ENCODE assay signal across 11 mouse cellular contexts in the genomic region with DNA sequence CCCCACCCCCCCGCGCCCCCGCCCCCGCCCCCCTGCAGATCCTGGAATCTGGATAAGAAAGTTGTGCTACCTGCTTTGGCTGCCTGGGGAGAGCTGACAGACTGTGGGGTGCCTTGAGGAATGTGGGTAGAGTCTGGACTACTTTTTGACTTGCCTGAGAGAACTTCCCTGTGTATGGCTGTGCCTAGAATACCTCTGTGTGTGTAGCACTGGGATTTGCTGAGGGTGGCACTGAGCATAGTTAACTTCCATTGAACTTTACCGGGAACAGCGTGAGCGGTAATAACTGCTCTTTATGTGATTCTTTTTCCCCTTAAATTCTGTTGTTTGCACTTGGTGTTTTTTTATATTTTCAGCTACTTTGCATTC.
DNase-seq lines count a peak whose midpoint lies in the region; ATAC-seq and TF ChIP-seq lines count a peak whose summit lies in the region.
"Had no signal": no experiment of that assay in that cellular context is flagged by ENCODE, and none has a peak within 500 bp of the region (broad histone marks: within the 10 kb centered on the region; RNA-seq: fewer than 3 reads in every experiment).

No protein-coding gene starts in this region.

- 20% methylated on average over 7 of the region's 7 CpGs for WGBS in forebrain, postnatal 0 days
- whole genome bisulfite sequencing in forebrain, embryonic 16.5 days, result 32% methylated on average over 5 of the region's 7 CpGs
- 27% methylated on average over 7 of the region's 7 CpGs for WGBS in kidney, postnatal 0 days
- WGBS in hindbrain, embryonic 16.5 days, result 42% methylated on average over 3 of the region's 7 CpGs
- 20% methylated on average over 7 of the region's 7 CpGs for WGBS in midbrain, embryonic 13.5 days

- no peak overlapping the region for H3K4me2 ChIP-seq in forebrain, postnatal 0 days (ENCODE audit: low read depth)
- no peak overlapping the region for H3K4me2 ChIP-seq in forebrain, embryonic 16.5 days (ENCODE audit: low read length)
- peak overlapping the region; percentile 42 for H3K4me2 ChIP-seq in kidney, postnatal 0 days (ENCODE audit: low read length)
- H3K4me2 ChIP-seq in hindbrain, embryonic 16.5 days (ENCODE audit: low read length), result 0 out of 2 replicates have a peak overlapping the region, but pooled peaks have one; percentile 21
- H3K4me2 ChIP-seq in midbrain, embryonic 13.5 days (replicated peaks), result no peak overlapping the region

- intact Hi-C loops in left cerebral cortex, postnatal 4 days (cut with DNase I), result no loop called here

- no peak overlapping the region for H3K4me3 ChIP-seq in forebrain, postnatal 0 days (ENCODE audit: low read depth, low read length)
- no peak overlapping the region for H3K4me3 ChIP-seq in forebrain, embryonic 16.5 days (replicated peaks; ENCODE audit: low read length)
- no peak overlapping the region for H3K4me3 ChIP-seq in kidney, postnatal 0 days (replicated peaks; ENCODE audit: low read depth, low read length)
- H3K4me3 ChIP-seq in hindbrain, embryonic 16.5 days (ENCODE audit: low read length), result no peak overlapping the region
- H3K4me3 ChIP-seq in midbrain, embryonic 13.5 days (replicated peaks), result no peak overlapping the region
- H3K4me3 ChIP-seq: gastrocnemius, adult 2 months had no signal

- peak; percentile 36; the same call in 1 of the 2 replicates for ATAC-seq in forebrain, postnatal 0 days
- ATAC-seq in forebrain, embryonic 16.5 days, result no peak
- peak; percentile 69; the same call in 1 of the 2 replicates for ATAC-seq in kidney, postnatal 0 days (replicated peaks; ENCODE audit: low FRiP score, low read depth)
- 0 out of 2 replicates have a peak, but pooled peaks have one; percentile 46 for ATAC-seq in hindbrain, embryonic 16.5 days
- 0 out of 2 replicates have a peak, but pooled peaks have one; percentile 55 for ATAC-seq in midbrain, embryonic 13.5 days
- ATAC-seq in monocyte, adult 5-6 weeks (replicated peaks; ENCODE audit: insufficient number of reproducible peaks, low FRiP score, low TSS enrichment, poor library complexity, severe bottlenecking), result no peak

- H3K4me1 ChIP-seq in forebrain, postnatal 0 days (ENCODE audit: insufficient read depth), result no peaks in the 10 kb centered on the region
- peaks cover 7% of the 10 kb centered on the region; the same call in 1 of the 2 replicates for H3K4me1 ChIP-seq in forebrain, embryonic 16.5 days (replicated peaks; ENCODE audit: control insufficient read depth, insufficient read depth, low read length)
- no peaks in the 10 kb centered on the region; the same call in 1 of the 2 replicates for H3K4me1 ChIP-seq in kidney, postnatal 0 days (replicated peaks; ENCODE audit: insufficient read depth, low read length)
- H3K4me1 ChIP-seq in hindbrain, embryonic 16.5 days (ENCODE audit: control insufficient read depth, insufficient read depth, low read depth, low read length), result peaks cover 10% of the 10 kb centered on the region
- H3K4me1 ChIP-seq in midbrain, embryonic 13.5 days (replicated peaks), result peaks cover 24% of the 10 kb centered on the region

- H3K9me3 ChIP-seq in forebrain, postnatal 0 days (ENCODE audit: low read length), result no peaks in the 10 kb centered on the region
- no peaks in the 10 kb centered on the region for H3K9me3 ChIP-seq in forebrain, embryonic 16.5 days (ENCODE audit: control insufficient read depth, low read length)
- no peaks in the 10 kb centered on the region for H3K9me3 ChIP-seq in kidney, postnatal 0 days (replicated peaks; ENCODE audit: low read length)
- no peaks in the 10 kb centered on the region for H3K9me3 ChIP-seq in hindbrain, embryonic 16.5 days (ENCODE audit: control insufficient read depth, low read length)
- H3K9me3 ChIP-seq in midbrain, embryonic 13.5 days, result no peaks in the 10 kb centered on the region

- DNase-seq in forebrain, postnatal 0 days, result no peak
- DNase-seq in kidney, postnatal 0 days (ENCODE audit: low spot score), result no peak
- no peak for DNase-seq in kidney, postnatal 14 days
- DNase-seq in left cerebral cortex, postnatal 4 days, result no peak
- DNase-seq: gastrocnemius, adult 2 months; thymus, adult 18-20 months had no signal

- H3K27ac ChIP-seq in forebrain, postnatal 0 days (ENCODE audit: low read depth, low read length), result no peak overlapping the region
- no peak overlapping the region for H3K27ac ChIP-seq in forebrain, embryonic 16.5 days (ENCODE audit: low read length)
- H3K27ac ChIP-seq in kidney, postnatal 0 days, result no peak overlapping the region
- H3K27ac ChIP-seq in hindbrain, embryonic 16.5 days (ENCODE audit: low read depth, low read length), result no peak overlapping the region
- H3K27ac ChIP-seq in midbrain, embryonic 13.5 days, result no peak overlapping the region
- H3K27ac ChIP-seq: gastrocnemius, adult 2 months; liver, embryonic 14.5 days had no signal

- TF ChIP-seq CTCF in forebrain, postnatal 0 days (IDR thresholded peaks at IDR 0.05; ENCODE audit: low read depth), result no peak
- no peak for TF ChIP-seq CTCF in kidney, postnatal 0 days (IDR thresholded peaks at IDR 0.05; ENCODE audit: low read depth)

- no peaks in the 10 kb centered on the region for H3K27me3 ChIP-seq in forebrain, postnatal 0 days (ENCODE audit: insufficient read depth, low read length)
- H3K27me3 ChIP-seq in forebrain, embryonic 16.5 days (replicated peaks; ENCODE audit: control insufficient read depth, insufficient read depth, low read length), result no peaks in the 10 kb centered on the region
- no peaks in the 10 kb centered on the region for H3K27me3 ChIP-seq in kidney, postnatal 0 days (ENCODE audit: insufficient read depth, low read length)
- no peaks in the 10 kb centered on the region for H3K27me3 ChIP-seq in hindbrain, embryonic 16.5 days (replicated peaks; ENCODE audit: control insufficient read depth, insufficient read depth, low read length)
- H3K27me3 ChIP-seq in midbrain, embryonic 13.5 days, result no peaks in the 10 kb centered on the region

- no peak overlapping the region for H3K9ac ChIP-seq in forebrain, postnatal 0 days
- H3K9ac ChIP-seq in forebrain, embryonic 16.5 days (replicated peaks; ENCODE audit: low read depth, low read length), result no peak overlapping the region
- no peak overlapping the region for H3K9ac ChIP-seq in kidney, postnatal 0 days (ENCODE audit: low read depth, low read length)
- no peak overlapping the region for H3K9ac ChIP-seq in hindbrain, embryonic 16.5 days (ENCODE audit: low read depth, low read length)
- no peak overlapping the region for H3K9ac ChIP-seq in midbrain, embryonic 13.5 days (replicated peaks)
- H3K9ac ChIP-seq: liver, embryonic 14.5 days had no signal

- H3K36me3 ChIP-seq in forebrain, postnatal 0 days (ENCODE audit: insufficient read depth), result no peaks in the 10 kb centered on the region
- no peaks in the 10 kb centered on the region for H3K36me3 ChIP-seq in forebrain, embryonic 16.5 days (ENCODE audit: control insufficient read depth, insufficient read depth)
- H3K36me3 ChIP-seq in kidney, postnatal 0 days (ENCODE audit: insufficient read depth, low read length), result no peaks in the 10 kb centered on the region
- H3K36me3 ChIP-seq in hindbrain, embryonic 16.5 days (ENCODE audit: control insufficient read depth, insufficient read depth, low read length), result no peaks in the 10 kb centered on the region
- no peaks in the 10 kb centered on the region for H3K36me3 ChIP-seq in midbrain, embryonic 13.5 days

Comparison
In these comparisons a context has a peak if more than half of its experiments do, and no peak if none do; other contexts are left out.
1. ATAC-seq: peak in forebrain, postnatal 0 days (single experiment), kidney, postnatal 0 days (single experiment), hindbrain, embryonic 16.5 days (single experiment) and midbrain, embryonic 13.5 days (single experiment); none in forebrain, embryonic 16.5 days (single experiment) and monocyte, adult 5-6 weeks (single experiment).
2. H3K4me2 ChIP-seq: peak in kidney, postnatal 0 days (single experiment) and hindbrain, embryonic 16.5 days (single experiment); none in forebrain, postnatal 0 days (single experiment), forebrain, embryonic 16.5 days (single experiment) and midbrain, embryonic 13.5 days (single experiment).